In the genomic region with DNA sequence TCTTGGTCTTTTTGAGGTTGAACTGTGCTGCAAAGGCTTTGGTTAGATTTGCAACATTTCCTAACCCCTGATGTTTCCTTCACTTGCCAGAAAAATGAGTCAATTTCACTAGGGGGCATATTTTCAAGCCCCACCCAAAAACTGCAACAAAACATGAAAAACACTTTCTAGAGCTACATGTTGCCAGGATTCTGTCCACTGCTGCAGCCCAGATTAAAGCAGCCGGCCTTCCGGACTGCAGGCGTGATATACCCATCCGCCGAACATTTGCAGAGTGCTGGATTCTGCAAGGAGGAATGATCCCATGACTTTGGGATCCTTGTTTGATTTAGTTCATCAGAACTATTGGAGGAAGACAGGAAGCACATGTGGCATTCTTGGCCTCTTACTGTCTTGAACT, we compare ENCODE assay signal across 27 mouse cellular contexts. TPM values are rescaled to one million over a fixed set of nuclear protein-coding genes. Genes with fewer than 3 reads are reported as not detected.
DNase-seq lines count a peak whose midpoint lies in the region; TF ChIP-seq lines count a peak whose summit lies in the region.
"Had no signal": no experiment of that assay in that cellular context is flagged by ENCODE, and none has a peak within 500 bp of the region (broad histone marks: within the 10 kb centered on the region; RNA-seq: fewer than 3 reads in every experiment).

No protein-coding gene starts in this region.

- no peak overlapping the region for H3K4me3 ChIP-seq in gastrocnemius, adult 2 months
- H3K4me3 ChIP-seq in layer of hippocampus, adult 2 months, result no peak overlapping the region
- H3K4me3 ChIP-seq: embryonic facial prominence, embryonic 10.5 days; embryonic facial prominence, embryonic 13.5 days; erythroblast, embryonic 14.5 days; forebrain, embryonic 12.5 days; forebrain, embryonic 15.5 days; heart, embryonic 10.5 days; heart, embryonic 13.5 days; hindbrain, embryonic 15.5 days had no signal

- peak overlapping the region; percentile 48 for H3K27ac ChIP-seq in gastrocnemius, adult 2 months
- no peak overlapping the region for H3K27ac ChIP-seq in layer of hippocampus, adult 2 months
- H3K27ac ChIP-seq: embryonic facial prominence, embryonic 10.5 days; embryonic facial prominence, embryonic 13.5 days; forebrain, embryonic 12.5 days; forebrain, embryonic 15.5 days; heart, embryonic 10.5 days; heart, embryonic 13.5 days; hindbrain, embryonic 15.5 days had no signal

- no peak for DNase-seq in gastrocnemius, adult 2 months
- DNase-seq in gastrocnemius, postnatal 14 days, result no peak
- DNase-seq in heart, adult 9 months (ENCODE audit: low spot score in 2 of 2), result peak; percentile 33 to 37
- no peak for DNase-seq in heart, postnatal 25 days (ENCODE audit: low spot score)
- DNase-seq in lung, postnatal 10 days, result peak; percentile 46
- DNase-seq in lung, postnatal 14 days, result no peak
- DNase-seq in skeletal muscle tissue, adult 2 months (ENCODE audit: low read depth, low spot score), result peak; percentile 34
- DNase-seq in layer of hippocampus, adult 2 months (ENCODE audit: low spot score in 2 of 2), result no peak
- DNase-seq: adrenal gland, adult 8-10 months; adrenal gland, postnatal 25 days; B cell, adult 2 months; cerebellum, adult 11-12 months; cerebellum, adult 8-10 months; cerebellum, postnatal 10 days; cerebellum, postnatal 36 days; embryo, embryonic 11 days; gastrocnemius, postnatal 36 days; heart, postnatal 4 days had no signal

- no peak for TF ChIP-seq CTCF in gastrocnemius, adult 2 months (IDR thresholded peaks at IDR 0.05)
- no peak for TF ChIP-seq CTCF in layer of hippocampus, adult 2 months (conservative IDR thresholded peaks at IDR 0.05)

- intact Hi-C loops in gastrocnemius, adult 2 months (cut with DNase I), result no loop called here
- intact Hi-C loops in gastrocnemius, postnatal 14 days (cut with DNase I; ENCODE audit: low total_unique reads), result no loop called here
- intact Hi-C loops in heart, postnatal 25 days (cut with DNase I), result loop anchor here (2.0 kb wide), 1 partner anchor 14 kb away; no protein-coding TSS in a partner anchor

RNA-seq across cellular contexts. Expression of gene Pcolce2, which starts 17.0 kb away (rescaled TPM):
- total RNA-seq in gastrocnemius, adult 2 months (2021), result 10 to 100 TPM in 1 of 2 experiments, 1 to 10 TPM in 1; 8.2 to 13.7 TPM
- total RNA-seq in gastrocnemius, postnatal 14 days (2021), result 1 to 10 TPM; 7.4 to 9.9 TPM
- total RNA-seq in heart, postnatal 25 days (2021), result 10 to 100 TPM; 29.1 to 33.7 TPM
- total RNA-seq in layer of hippocampus, adult 2 months (2021), result 1 to 10 TPM; 2.9 to 3.0 TPM
- total RNA-seq: granulocyte monocyte progenitor cell, adult 5-6 weeks had no signal

Comparison
In these comparisons a context has a peak if more than half of its experiments do, and no peak if none do; other contexts are left out.
1. DNase-seq: peak in heart, adult 9 months (2 of 2), lung, postnatal 10 days (single experiment) and skeletal muscle tissue, adult 2 months (single experiment); none in gastrocnemius, adult 2 months (single experiment), gastrocnemius, postnatal 14 days (single experiment), heart, postnatal 25 days (single experiment), lung, postnatal 14 days (single experiment) and layer of hippocampus, adult 2 months (0 of 2).